ENCODE assay signal across 10 mouse cellular contexts in genomic region chr1:72885819-72886169, GRCm38 (mm10). TPM values are rescaled to one million over a fixed set of nuclear protein-coding genes. Genes with fewer than 3 reads are reported as not detected.
A peak's percentile ranks its signal among the peaks of the same experiment; 100 is the strongest.
DNase-seq lines count a peak whose midpoint lies in the region; ATAC-seq lines count a peak whose summit lies in the region.
"Had no signal": no experiment of that assay in that cellular context is flagged by ENCODE, and none has a peak within 500 bp of the region (broad histone marks: within the 10 kb centered on the region; RNA-seq: fewer than 3 reads in every experiment).

No protein-coding gene starts in this region.

- no peak overlapping the region for H3K27ac ChIP-seq in limb, embryonic 13.5 days
- H3K27ac ChIP-seq in limb, embryonic 10.5 days = no peak overlapping the region
- 0 out of 2 replicates have a peak overlapping the region, but pooled peaks have one; percentile 24 for H3K27ac ChIP-seq in intestine, embryonic 15.5 days
- peak overlapping the region; percentile 86 for H3K27ac ChIP-seq in stomach, embryonic 14.5 days (ENCODE audit: low read length)

- 0 out of 2 replicates have a peak, but pooled peaks have one; percentile 40 for ATAC-seq in limb, embryonic 13.5 days (ENCODE audit: low FRiP score, low read depth)
- ATAC-seq in intestine, embryonic 15.5 days = peak; percentile 62
- peak; percentile 81; the same call in 1 of the 2 replicates for ATAC-seq in stomach, embryonic 14.5 days (ENCODE audit: insufficient number of reproducible peaks, insufficient read depth, low FRiP score, low read depth)
- no peak for ATAC-seq in erythroblast, adult 5-6 weeks (replicated peaks; ENCODE audit: low FRiP score, poor library complexity, severe bottlenecking)
- ATAC-seq: forebrain, postnatal 0 days had no signal

- no peaks in the 10 kb centered on the region for H3K27me3 ChIP-seq in limb, embryonic 13.5 days
- no peaks in the 10 kb centered on the region for H3K27me3 ChIP-seq in limb, embryonic 10.5 days (ENCODE audit: low read depth, poor library complexity, severe bottlenecking)
- H3K27me3 ChIP-seq in intestine, embryonic 15.5 days (replicated peaks) = no peaks in the 10 kb centered on the region
- no peaks in the 10 kb centered on the region for H3K27me3 ChIP-seq in stomach, embryonic 14.5 days (ENCODE audit: control insufficient read depth, insufficient read depth, low read length)

- H3K9me3 ChIP-seq in limb, embryonic 13.5 days = no peaks in the 10 kb centered on the region
- H3K9me3 ChIP-seq in limb, embryonic 10.5 days (replicated peaks) = no peaks in the 10 kb centered on the region
- no peaks in the 10 kb centered on the region for H3K9me3 ChIP-seq in intestine, embryonic 15.5 days
- no peaks in the 10 kb centered on the region for H3K9me3 ChIP-seq in stomach, embryonic 14.5 days (ENCODE audit: control insufficient read depth, low read depth, low read length)

- no peaks in the 10 kb centered on the region for H3K4me1 ChIP-seq in limb, embryonic 13.5 days
- H3K4me1 ChIP-seq in limb, embryonic 10.5 days = peaks cover 6% of the 10 kb centered on the region; the same call in 1 of the 2 replicates
- peaks cover 6% of the 10 kb centered on the region; the same call in 1 of the 2 replicates for H3K4me1 ChIP-seq in intestine, embryonic 15.5 days (replicated peaks)
- H3K4me1 ChIP-seq in stomach, embryonic 14.5 days (ENCODE audit: control insufficient read depth, insufficient read depth, low read length) = no peaks in the 10 kb centered on the region

- H3K4me2 ChIP-seq in limb, embryonic 13.5 days (replicated peaks) = no peak overlapping the region
- no peak overlapping the region for H3K4me2 ChIP-seq in intestine, embryonic 15.5 days (replicated peaks)
- no peak overlapping the region for H3K4me2 ChIP-seq in stomach, embryonic 14.5 days (replicated peaks; ENCODE audit: low read depth, low read length)

- H3K36me3 ChIP-seq in limb, embryonic 13.5 days = no peaks in the 10 kb centered on the region
- H3K36me3 ChIP-seq in limb, embryonic 10.5 days = no peaks in the 10 kb centered on the region
- no peaks in the 10 kb centered on the region for H3K36me3 ChIP-seq in intestine, embryonic 15.5 days
- H3K36me3 ChIP-seq in stomach, embryonic 14.5 days (ENCODE audit: control insufficient read depth, insufficient read depth, low read length) = no peaks in the 10 kb centered on the region

- no peak for DNase-seq in limb, embryonic 10.5 days (ENCODE audit: low spot score)
- peak; percentile 52 for DNase-seq in heart, adult 8-10 months (ENCODE audit: low spot score)
- DNase-seq in thymus, postnatal 10 days (ENCODE audit: low spot score in 2 of 2) = no peak
- DNase-seq: cerebellum, adult 8-10 months; forebrain, postnatal 0 days; kidney, postnatal 25 days had no signal

- H3K4me3 ChIP-seq in limb, embryonic 13.5 days = no peak overlapping the region
- no peak overlapping the region for H3K4me3 ChIP-seq in limb, embryonic 10.5 days
- no peak overlapping the region for H3K4me3 ChIP-seq in intestine, embryonic 15.5 days (replicated peaks)
- H3K4me3 ChIP-seq in stomach, embryonic 14.5 days (ENCODE audit: low read depth, low read length) = no peak overlapping the region

- no peak overlapping the region for H3K9ac ChIP-seq in limb, embryonic 13.5 days
- no peak overlapping the region for H3K9ac ChIP-seq in intestine, embryonic 15.5 days
- no peak overlapping the region for H3K9ac ChIP-seq in stomach, embryonic 14.5 days (replicated peaks; ENCODE audit: low read depth, low read length)
- H3K9ac ChIP-seq: forebrain, postnatal 0 days had no signal

- WGBS in limb, embryonic 13.5 days = 64% methylated on average over 7 of the region's 7 CpGs
- 69% methylated on average over 7 of the region's 7 CpGs for WGBS in limb, embryonic 10.5 days
- 57% methylated on average over 7 of the region's 7 CpGs for WGBS in intestine, embryonic 15.5 days
- WGBS in stomach, embryonic 14.5 days = 34% methylated on average over 7 of the region's 7 CpGs

RNA-seq across cellular contexts. Expression of gene Igfbp5, which starts 11.1 kb away (rescaled TPM):
- 129 and 140 TPM in 2 replicates for polyA plus RNA-seq in limb, embryonic 13.5 days (2015; fragmentation: Nextera tagmentation; extraction: Ambion mirVana)
- 44.4 and 55.4 TPM in 2 replicates for polyA plus RNA-seq in limb, embryonic 10.5 days (2016; fragmentation: Nextera tagmentation; extraction: Ambion mirVana)
- total RNA-seq in heart, adult 8-10 months (2022) = 100 to 1,000 TPM in 3 of 4 experiments, 10 to 100 TPM in 1; 89.6 to 129 (median 119) TPM
- 46.2 and 50.7 TPM in 2 replicates for polyA plus RNA-seq in intestine, embryonic 15.5 days (2015; fragmentation: Nextera tagmentation; extraction: Ambion mirVana)
- polyA plus RNA-seq in stomach, embryonic 14.5 days (2014; fragmentation: Nextera tagmentation; extraction: Ambion mirVana) = 126 and 127 TPM in 2 replicates
- total RNA-seq in erythroblast, adult 5-6 weeks (2015; ENCODE audit: low replicate concordance) = 2.3 and 3.3 TPM in 2 replicates
- 0.42 and 2.5 TPM in 2 replicates for total RNA-seq in erythroblast, adult 5-6 weeks (2017; ENCODE audit: low replicate concordance)

Comparison
In these comparisons a context has a peak if more than half of its experiments do, and no peak if none do; other contexts are left out.
1. H3K27ac ChIP-seq: peak in intestine, embryonic 15.5 days (single experiment) and stomach, embryonic 14.5 days (single experiment); none in limb, embryonic 13.5 days (single experiment) and limb, embryonic 10.5 days (single experiment).